Mouse (Mus musculus) heart, postnatal 36 days (tissue): ENCODE results near the gene Pdzd7. TPM values are rescaled to one million over a fixed set of nuclear protein-coding genes. Genes with fewer than 3 reads are reported as not detected.
A peak's percentile ranks its signal among the peaks of the same experiment; 100 is the strongest.

Source experiments
- DNase-seq, 2 experiments: peaks; one replicate each; pipeline ENCODE4 v3.0.0; 2021 to 2022
- intact Hi-C: fragments of 180-260 bp; cut with DNase I; formaldehyde crosslinking; loops from one replicate; pipeline ENCODE4 v1.15.1; 2025
- total RNA-seq, 2 experiments: library from RNA; stranded (reverse); gene quantifications; 2 replicates each; pipeline ENCODE4 v1.2.3; 2021

The Pdzd7 gene
- total RNA-seq = under 1 TPM; 0.11 to 0.19 TPM

DNA sequence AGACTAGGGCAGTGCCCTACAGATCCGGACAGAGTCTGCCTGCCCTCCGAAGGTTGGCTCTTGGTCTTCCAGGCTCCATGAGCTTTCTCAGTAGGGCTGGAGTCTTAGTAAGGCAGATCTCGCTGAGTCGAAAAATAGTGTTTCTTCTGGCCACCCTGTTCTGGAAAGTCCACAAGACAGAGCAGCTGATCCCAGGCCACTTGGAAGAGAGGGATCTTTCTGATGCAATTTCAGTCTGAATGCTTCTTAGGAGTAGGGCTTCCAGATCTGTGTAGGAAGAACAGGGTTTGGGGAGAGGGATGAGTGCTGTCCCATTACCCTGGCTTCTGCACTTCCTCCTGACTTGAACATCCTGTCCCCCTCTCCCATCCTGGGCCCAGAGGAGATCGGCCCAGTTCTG is at the start of gene Pdzd7:
Gene Pdzd7, minus strand, starts transcription at position 67 of the 400 bp plus-strand sequence.
- intact Hi-C loops = no loop called here
- DNase-seq = no peak

- intact Hi-C loops = no loop called here
- DNase-seq = peak; percentile 44 to 61
These were observed 36.5 kb upstream of the Pdzd7 start for GRCm38 (mm10) chr19:45081841-45082550.

DNA sequence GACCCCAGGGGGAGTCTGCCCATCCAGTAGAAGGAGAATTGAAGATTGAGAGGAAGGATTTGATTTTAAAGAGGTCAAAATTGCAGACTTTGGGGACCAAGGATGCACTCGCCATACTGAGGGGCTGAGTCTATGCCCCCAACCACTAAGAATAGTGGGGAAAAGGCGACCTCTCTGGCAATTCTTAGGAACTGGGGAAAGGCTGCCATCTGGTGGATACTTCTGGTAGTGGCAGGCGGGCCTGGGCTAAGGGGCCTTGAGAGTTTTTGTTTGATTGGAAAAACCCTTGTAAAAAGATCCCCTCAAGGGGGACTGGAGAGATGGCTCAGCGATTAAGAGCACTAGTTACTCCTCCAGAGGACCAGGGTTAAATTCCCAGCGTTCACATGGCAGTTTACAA is 35.8 kb upstream of the Pdzd7 start:
- intact Hi-C loops = no loop called here

DNA sequence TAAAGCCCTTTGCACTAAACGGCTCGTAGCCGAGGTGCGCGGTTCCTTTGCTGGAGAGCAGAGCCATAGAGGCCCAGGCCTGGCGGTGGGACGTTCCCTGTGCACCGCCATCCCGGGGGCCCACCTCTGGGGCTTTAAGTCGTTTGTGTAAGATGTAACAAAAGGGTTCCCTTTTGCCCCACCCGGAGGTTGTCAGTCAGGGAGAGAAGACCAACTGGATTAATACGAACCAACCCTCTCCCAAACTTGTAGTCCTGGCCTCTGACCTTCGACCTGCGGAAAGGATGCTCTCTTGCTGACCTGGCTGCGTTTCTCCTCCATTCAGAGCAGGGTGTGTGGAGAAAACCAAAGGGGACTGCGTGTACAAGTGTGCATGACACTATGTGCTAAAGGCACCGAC is 35.2 kb upstream of the Pdzd7 start:
- intact Hi-C loops = no loop called here
- DNase-seq = peak in 1 of 2 experiments; percentile 15

More for the DNA sequence above, 35.8 kb upstream of the Pdzd7 start:
- DNase-seq = peak; percentile 78 to 86

GRCm38 (mm10) chr19:45079769-45080515 is 34.4 kb upstream of the Pdzd7 start:
- DNase-seq = peak; percentile 76 to 77
- intact Hi-C loops = loop anchor here (5.0 kb wide), 1 partner anchor 63 kb away; no protein-coding TSS in a partner anchor

DNA sequence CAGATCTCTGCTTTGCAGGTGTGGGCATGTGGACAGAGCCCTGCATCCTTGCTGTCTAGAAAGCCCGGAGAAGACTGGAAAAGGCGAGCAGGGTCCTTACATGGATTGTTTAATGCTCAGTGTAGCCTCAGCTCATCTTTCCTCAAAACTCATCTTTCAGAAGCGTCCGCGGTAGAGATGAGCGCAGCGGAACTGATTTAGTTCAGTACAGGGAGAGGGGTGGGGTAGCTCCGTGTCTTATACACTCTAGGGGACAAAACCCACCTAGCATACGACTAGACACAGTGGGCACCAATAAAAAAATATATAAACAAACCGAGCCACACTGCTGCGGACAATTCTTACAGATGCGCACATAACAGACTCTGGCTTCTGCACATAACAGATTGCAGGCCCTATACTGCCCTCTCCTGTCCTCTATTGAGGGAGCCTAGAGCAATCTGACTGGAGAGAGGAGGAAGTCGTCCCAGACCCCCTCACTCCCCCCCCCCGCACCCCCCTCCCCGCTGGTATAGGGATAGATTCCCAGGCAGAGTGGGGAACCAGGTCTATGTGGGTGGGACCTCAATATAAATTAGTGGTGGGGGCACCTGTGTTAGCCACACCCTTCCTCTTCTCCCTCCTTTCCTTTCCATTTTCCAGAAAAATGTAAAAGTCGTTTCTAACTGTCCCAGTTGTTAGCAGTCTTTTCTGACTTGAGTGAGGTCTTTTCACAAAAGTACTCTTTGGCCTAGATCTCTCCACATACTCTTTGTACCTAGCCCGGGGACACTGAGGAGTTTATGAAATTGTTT is 33.7 kb upstream of the Pdzd7 start:
- intact Hi-C loops = loop anchor here (5.0 kb wide), 1 partner anchor 62 kb away; no protein-coding TSS in a partner anchor
- peak; percentile 14 to 20 for DNase-seq

DNA sequence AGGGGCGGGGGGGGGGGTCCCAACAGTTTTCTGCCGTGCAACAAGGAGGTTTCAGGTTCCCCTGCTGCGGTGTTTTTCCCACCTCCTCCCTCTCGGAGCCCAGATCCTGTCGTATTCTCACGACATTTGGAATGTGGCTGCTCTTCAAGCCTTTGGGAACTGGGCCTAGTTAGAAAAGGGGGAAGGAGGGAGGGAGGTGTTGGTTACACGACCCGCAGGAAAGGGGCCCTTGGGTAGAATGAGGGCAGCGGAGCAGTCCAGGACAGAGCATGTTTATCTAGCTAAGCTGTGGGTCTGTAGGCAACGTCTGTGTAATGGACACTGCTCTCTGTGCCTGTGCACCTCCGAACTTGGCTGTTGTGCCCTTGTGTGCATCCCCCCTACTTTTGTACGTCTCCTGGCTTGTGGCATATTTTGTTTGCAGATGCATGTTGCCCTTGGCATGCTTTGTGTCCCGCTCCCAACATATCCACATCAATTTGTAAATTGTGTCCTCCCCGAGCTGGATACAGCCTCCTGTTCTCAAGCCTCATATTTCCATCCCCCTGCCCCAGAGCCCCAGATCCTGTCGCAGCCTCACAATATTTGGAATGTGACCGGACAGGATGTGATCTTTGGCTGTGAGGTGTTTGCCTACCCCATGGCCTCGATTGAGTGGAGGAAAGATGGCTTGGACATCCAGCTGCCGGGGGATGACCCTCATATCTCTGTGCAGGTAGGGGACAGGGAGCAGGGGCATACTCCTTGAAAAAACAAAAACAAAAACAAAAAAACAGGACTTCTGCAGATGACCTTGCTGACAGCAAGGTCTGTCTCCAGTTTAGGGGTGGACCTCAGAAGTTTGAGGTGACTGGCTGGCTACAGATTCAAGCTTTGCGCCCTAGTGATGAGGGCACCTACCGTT is 32.5 kb upstream of the Pdzd7 start:
- intact Hi-C loops = loop anchor here (5.0 kb wide), 1 partner anchor 61 kb away; no protein-coding TSS in a partner anchor
- no peak for DNase-seq

GRCm38 (mm10) chr19:45076586-45077510 is 31.3 kb upstream of the Pdzd7 start:
- DNase-seq = peak; percentile 74 to 78
- intact Hi-C loops = loop anchor here (5.0 kb wide), 1 partner anchor 60 kb away; no protein-coding TSS in a partner anchor

DNA sequence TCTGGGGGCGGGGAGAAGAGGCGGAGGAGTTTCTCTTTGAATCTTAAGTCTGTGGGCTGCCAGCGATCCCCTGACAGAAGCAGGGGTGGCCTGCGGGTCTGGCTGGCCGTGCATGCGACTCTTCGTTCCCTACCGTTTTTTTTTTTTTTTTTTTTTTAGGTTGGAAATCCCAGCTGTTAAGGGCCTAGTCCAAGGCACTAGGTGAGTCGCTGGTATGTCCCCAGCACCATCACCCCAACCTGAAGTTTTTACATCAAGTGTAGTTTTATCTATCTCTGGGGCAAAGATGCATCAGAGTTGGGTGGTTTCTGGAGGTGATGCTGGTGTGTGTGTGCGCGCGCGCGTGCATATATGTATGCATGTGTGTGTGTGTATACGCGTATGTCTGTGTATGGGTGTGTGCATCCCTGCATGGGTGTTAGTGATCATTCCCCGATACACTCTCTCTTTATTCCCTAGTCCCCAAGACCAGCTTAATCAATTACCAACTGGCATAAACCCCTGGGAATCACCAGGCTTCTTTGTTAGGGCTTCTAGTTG is 30.6 kb upstream of the Pdzd7 start:
- DNase-seq = no peak

GRCm38 (mm10) chr19:45075323-45076035 is 30.0 kb upstream of the Pdzd7 start:
- intact Hi-C loops = loop anchor here (2.0 to 5.0 kb wide), 3 partner anchors 17 to 85 kb away; no protein-coding TSS in a partner anchor

More for the DNA sequence above, 30.6 kb upstream of the Pdzd7 start:
- intact Hi-C loops = loop anchor here (5.0 kb wide), 1 partner anchor 59 kb away; no protein-coding TSS in a partner anchor

GRCm38 (mm10) chr19:45074580-45075322 is 29.2 kb upstream of the Pdzd7 start, which contains the start of gene Kazald1:
Gene Kazald1 (plus strand): TSS chr19:45075241.
- intact Hi-C loops = loop anchor here (2.0 to 5.0 kb wide), 3 partner anchors 16 to 86 kb away; no protein-coding TSS in a partner anchor

More at GRCm38 (mm10) chr19:45075323-45076035, 30.0 kb upstream of the Pdzd7 start:
- DNase-seq = peak; percentile 23 to 39

DNA sequence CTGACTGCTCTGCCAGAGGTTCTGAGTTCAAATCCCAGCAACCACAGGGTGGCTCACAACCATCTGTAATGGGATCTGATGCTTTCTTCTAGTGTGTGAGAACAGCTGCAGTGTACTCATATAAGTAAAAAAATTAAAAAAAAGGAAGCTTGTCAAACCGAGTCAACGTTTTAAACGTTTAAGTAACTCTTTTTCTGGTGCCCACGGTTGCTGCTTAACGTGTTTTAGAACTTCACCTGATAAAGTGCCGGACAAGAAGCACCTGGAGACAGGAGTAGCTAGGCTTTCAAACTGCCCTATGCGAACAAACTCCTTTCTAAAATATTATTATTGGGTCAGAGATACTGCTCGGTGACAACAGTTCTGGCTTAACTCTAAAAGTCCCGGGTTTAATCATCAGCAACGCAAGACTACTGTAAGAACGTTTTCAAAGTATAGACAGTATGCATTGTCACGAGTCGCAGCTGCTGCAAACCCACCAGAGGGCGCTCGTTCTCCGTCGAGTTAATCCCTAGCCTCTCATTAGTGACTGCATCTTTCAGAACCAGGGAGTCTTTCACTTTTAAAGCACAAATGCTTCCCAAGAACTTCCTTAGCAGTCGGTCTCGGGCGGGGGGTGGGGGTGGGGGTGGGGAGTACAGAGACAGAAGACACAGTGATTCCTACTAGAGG is 28.5 kb upstream of the Pdzd7 start:
- peak; percentile 87 to 88 for DNase-seq
- intact Hi-C loops = loop anchor here (2.0 kb wide), 2 partner anchors 15 to 87 kb away; no protein-coding TSS in a partner anchor

More at GRCm38 (mm10) chr19:45074580-45075322, 29.2 kb upstream of the Pdzd7 start, which contains the start of gene Kazald1:
- peak; percentile 99 for DNase-seq

DNA sequence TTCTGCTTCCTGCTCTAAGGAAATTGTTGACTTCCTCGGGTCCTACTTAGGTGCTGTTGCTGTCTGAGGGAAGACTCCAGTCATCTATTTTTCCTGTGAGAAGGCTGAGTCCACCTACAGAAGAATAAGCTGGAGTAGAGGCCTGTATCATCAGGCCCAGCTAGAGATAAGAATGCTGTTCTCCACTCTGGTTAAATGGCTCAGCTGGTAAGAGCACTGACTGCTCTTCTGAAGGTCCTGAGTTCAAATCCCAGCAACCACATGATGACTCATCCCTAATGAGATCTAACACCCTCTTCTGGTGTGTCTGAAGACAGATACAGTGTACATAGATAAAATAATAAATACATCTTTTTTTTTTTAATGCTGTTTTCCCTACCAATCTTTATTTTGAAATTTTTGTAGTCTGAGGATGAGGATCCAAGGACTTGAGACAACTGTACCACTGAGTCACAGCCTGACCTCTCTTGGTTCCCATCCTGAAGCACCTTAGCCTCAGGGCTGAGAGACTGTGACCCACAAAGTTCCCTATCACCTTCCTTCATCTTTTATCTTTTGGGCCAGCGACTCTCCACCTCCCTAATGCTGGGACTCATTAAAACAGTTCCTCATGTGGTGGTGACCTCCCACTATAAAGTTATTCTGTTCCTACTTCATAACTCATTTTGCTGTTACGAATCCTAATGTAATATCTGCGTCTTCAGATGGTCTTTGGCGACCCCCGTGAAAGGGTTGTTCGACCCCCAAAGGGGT is 22.4 kb upstream of the Pdzd7 start:
- intact Hi-C loops = no loop called here
- DNase-seq = no peak

DNA sequence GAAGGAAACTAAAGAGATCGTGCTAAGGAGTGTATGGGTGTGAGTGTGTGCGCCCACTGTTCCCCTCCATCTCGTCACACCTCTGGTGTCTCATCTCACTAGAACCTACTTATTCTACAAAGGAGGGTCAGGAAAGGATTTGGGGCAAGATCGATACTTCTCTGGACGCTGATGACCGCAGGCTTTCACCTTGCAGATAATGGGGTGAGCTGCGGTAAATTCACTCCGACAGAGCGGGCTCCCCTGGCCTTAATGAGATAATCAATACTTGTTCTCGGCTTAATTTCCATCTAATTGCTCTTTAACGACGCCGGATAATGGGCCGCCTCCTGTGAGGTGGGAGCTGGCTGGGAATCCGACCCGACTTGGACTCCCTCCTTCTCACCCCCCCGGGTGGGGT is 21.7 kb upstream of the Pdzd7 start:
- DNase-seq = no peak
- intact Hi-C loops = no loop called here

- DNase-seq = no peak
- intact Hi-C loops = no loop called here
These were observed 19.7 kb upstream of the Pdzd7 start for GRCm38 (mm10) chr19:45065226-45065625.
